Mouse (Mus musculus): ENCODE measurements at regions not wholly inside any gene's neighbourhood (a gene's known extent, or its start where the extent isn't known, plus 50 kb on each side); places are given as distances from the start of the nearest gene placed in this dataset.

GRCm38 (mm10) chr2:173347341-173347740, 71.0 kb upstream of the Pmepa1 start:
- TF ChIP-seq FLI1 (IDR thresholded peaks at IDR 0.05; ENCODE audit: low read length) (no peak), GATA1 (IDR thresholded peaks at IDR 0.05; ENCODE audit: borderline replicate concordance, low read length) (no peak)
